Mouse (Mus musculus) liver, embryonic 15.5 days (tissue): ENCODE data around the gene Gtf2ird2. TPM values are rescaled to one million over a fixed set of nuclear protein-coding genes. Genes with fewer than 3 reads are reported as not detected.
A peak's percentile ranks its signal among the peaks of the same experiment; 100 is the strongest.

Experiments used
- ATAC-seq: fragments of 200-750 bp; cut with Nextera tagmentation; 2 replicates; pipeline ENCODE4 v1.8.0; 2017; ENCODE audit warnings: moderate number of reproducible peaks, mild to moderate bottlenecking, moderate library complexity; ENCODE audit not compliant: insufficient read depth
- H3K27ac ChIP-seq: fragments of 300-500 bp; sonication (generic); replicated peaks from 2 replicates; pipeline ENCODE4 v1.5.1; 2015; ENCODE audit warnings: mild to moderate bottlenecking, inconsistent platforms
- H3K27me3 ChIP-seq: fragments of 300-500 bp; sonication (generic); 2 replicates; pipeline ENCODE4 v1.6.1; 2015; ENCODE audit warnings: mild to moderate bottlenecking, inconsistent platforms
- H3K36me3 ChIP-seq: fragments of 300-500 bp; sonication (generic); replicated peaks from 2 replicates; pipeline ENCODE4 v1.6.1; 2015; ENCODE audit warnings: moderate library complexity, mild to moderate bottlenecking, inconsistent platforms
- H3K4me1 ChIP-seq: fragments of 300-500 bp; sonication (generic); replicated peaks from 2 replicates; pipeline ENCODE4 v1.6.1; 2015; ENCODE audit warnings: inconsistent platforms
- H3K4me2 ChIP-seq: fragments of 300-500 bp; sonication (generic); 2 replicates; pipeline ENCODE4 v1.6.1; 2015; ENCODE audit warnings: moderate library complexity, mild to moderate bottlenecking, inconsistent platforms
- H3K4me3 ChIP-seq: fragments of 300-500 bp; sonication (generic); replicated peaks from 2 replicates; pipeline ENCODE4 v1.5.1; 2015; ENCODE audit warnings: mild to moderate bottlenecking, inconsistent platforms
- H3K9ac ChIP-seq: fragments of 300-500 bp; sonication (generic); 2 replicates; pipeline ENCODE4 v1.6.1; 2015; ENCODE audit warnings: moderate library complexity, mild to moderate bottlenecking, inconsistent platforms
- H3K9me3 ChIP-seq: fragments of 300-500 bp; sonication (generic); replicated peaks from 2 replicates; pipeline ENCODE4 v1.6.1; 2016; ENCODE audit warnings: inconsistent platforms
- WGBS: fragments of 180-500 bp; shearing (Covaris S2); methylation state at CpG from one replicate; pipeline ENCODE4 v1.1.7; 2015; ENCODE audit warnings: mixed read lengths; ENCODE audit not compliant: insufficient replicate concordance; 5-methylcytosine and 5-hydroxymethylcytosine counted together
- polyA plus RNA-seq: library from polyadenylated mRNA; unstranded; fragments of >200 nt; fragmentation: Nextera tagmentation; extraction: Ambion mirVana; gene quantifications from 2 replicates; pipeline ENCODE4 v1.2.1, GENCODE M21; 2015

Gene Gtf2ird2
- polyA plus RNA-seq, 1 experiment from 2014 or later: 1.8 TPM

DNA sequence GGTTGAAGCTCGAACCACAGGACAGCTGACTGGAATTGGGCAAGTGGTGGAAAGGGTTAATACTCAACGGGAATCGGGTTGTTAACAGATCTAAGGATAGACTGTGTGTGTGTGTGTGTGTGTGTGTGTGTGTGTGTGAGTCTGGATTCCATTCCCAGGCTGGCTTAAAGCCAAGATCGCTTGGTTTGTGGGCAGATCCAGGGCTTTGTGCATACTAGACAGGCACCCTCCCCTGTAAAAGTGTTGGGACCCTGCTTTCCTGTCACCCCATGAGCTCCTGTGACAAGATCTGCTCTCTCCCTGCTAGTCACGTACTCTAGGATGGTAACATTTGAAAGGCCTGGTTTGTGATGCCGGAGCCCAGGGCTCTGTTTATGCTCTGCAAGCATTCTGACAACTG is 51.3 kb downstream of the Gtf2ird2 start:
- no peak for ATAC-seq
- no peak overlapping the region for H3K27ac ChIP-seq
- no peak overlapping the region for H3K4me3 ChIP-seq
- WGBS: 46% methylated on average over 6 of the region's 6 CpGs
- H3K9ac ChIP-seq: no peak overlapping the region
- H3K9me3 ChIP-seq: no peaks in the 10 kb centered on the region
- no peak overlapping the region for H3K4me2 ChIP-seq
- H3K4me1 ChIP-seq: peaks cover 54% of the 10 kb centered on the region
- peaks cover 31% of the 10 kb centered on the region for H3K36me3 ChIP-seq
- H3K27me3 ChIP-seq: no peaks in the 10 kb centered on the region

DNA sequence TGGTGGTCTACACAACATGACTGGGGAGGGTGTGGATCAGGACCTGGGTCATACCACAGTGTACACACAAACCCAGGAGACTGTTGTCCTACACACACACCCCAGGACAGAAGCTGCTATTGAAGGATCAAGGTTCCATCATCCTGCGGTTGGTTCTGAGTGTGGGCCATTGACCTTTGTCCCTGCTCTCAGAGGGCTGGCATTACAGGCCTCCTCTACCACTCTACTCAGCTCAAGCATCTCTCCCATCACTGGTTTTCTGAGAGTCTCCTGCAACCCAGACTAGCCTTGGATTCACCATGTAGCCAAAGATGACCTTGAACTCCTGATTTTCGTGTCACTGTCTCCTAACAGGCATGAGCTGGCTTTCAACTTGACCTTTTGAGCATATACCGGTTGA is 52.4 kb downstream of the Gtf2ird2 start:
- no peak overlapping the region for H3K9ac ChIP-seq
- no peaks in the 10 kb centered on the region for H3K9me3 ChIP-seq
- no peak for ATAC-seq
- H3K36me3 ChIP-seq: peaks cover 42% of the 10 kb centered on the region
- no peaks in the 10 kb centered on the region for H3K27me3 ChIP-seq
- no peak overlapping the region for H3K4me3 ChIP-seq
- H3K27ac ChIP-seq: no peak overlapping the region; the same call in 1 of the 2 replicates
- no peak overlapping the region for H3K4me2 ChIP-seq
- WGBS: 73% methylated on average over 3 of the region's 3 CpGs
- peaks cover 54% of the 10 kb centered on the region for H3K4me1 ChIP-seq

DNA sequence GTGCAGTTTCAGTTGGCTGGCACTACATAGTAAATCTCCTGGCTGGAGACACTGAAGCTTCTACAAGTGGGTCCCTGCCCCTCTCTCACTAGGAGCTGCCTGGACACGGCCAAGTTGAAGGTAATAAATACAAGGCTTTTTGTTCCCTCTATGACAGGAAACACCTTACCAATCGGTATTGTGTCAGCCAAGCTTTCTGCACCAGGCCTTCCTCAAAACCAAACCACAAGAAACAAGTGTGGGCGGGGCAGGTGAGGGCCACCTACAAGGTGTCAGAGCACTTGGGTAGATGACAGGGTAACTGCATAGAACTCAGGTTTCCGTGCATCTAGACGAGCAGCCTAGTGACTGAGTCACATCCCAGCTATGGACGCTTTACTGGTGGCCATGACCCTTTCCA is 53.0 kb downstream of the Gtf2ird2 start:
- peaks cover 52% of the 10 kb centered on the region for H3K4me1 ChIP-seq
- H3K27ac ChIP-seq: no peak overlapping the region; the same call in 1 of the 2 replicates
- H3K36me3 ChIP-seq: peaks cover 48% of the 10 kb centered on the region

DNA sequence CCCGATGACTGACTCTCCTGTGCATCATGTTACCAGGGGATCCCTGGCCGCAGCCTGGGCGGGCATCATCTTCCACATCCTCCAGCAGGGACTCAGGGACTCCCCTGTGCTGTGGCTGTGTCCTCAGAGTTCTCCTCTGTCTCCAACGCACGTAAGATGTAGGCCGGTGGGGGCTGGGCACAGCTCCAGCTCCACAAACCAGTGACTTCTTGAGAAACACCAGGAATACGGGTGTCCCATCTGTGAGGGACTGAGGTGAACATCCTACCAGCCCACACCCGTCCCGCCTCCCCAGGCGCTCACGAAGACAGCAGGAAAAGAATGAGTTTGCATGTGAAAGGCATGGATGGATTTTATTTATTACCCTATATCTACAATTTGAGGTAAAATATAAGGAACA is 53.7 kb downstream of the Gtf2ird2 start:
- H3K27me3 ChIP-seq: no peaks in the 10 kb centered on the region
- H3K9ac ChIP-seq: no peak overlapping the region
- no peak overlapping the region for H3K4me2 ChIP-seq
- H3K4me1 ChIP-seq: peaks cover 46% of the 10 kb centered on the region
- WGBS: 80% methylated on average over 11 of the region's 11 CpGs
- no peak overlapping the region for H3K4me3 ChIP-seq
- H3K9me3 ChIP-seq: no peaks in the 10 kb centered on the region
- peaks cover 55% of the 10 kb centered on the region for H3K36me3 ChIP-seq
- no peak for ATAC-seq
- no peak overlapping the region for H3K27ac ChIP-seq

More for the DNA sequence above, 53.0 kb downstream of the Gtf2ird2 start:
- Histone ChIP-seq H3K9me3 (no peaks in the 10 kb centered on the region), H3K27me3 (no peaks in the 10 kb centered on the region), H3K4me2 (no peak overlapping the region), H3K9ac (no peak overlapping the region), H3K4me3 (no peak overlapping the region)
- no peak for ATAC-seq
- WGBS: 52% methylated on average over 6 of the region's 6 CpGs

DNA sequence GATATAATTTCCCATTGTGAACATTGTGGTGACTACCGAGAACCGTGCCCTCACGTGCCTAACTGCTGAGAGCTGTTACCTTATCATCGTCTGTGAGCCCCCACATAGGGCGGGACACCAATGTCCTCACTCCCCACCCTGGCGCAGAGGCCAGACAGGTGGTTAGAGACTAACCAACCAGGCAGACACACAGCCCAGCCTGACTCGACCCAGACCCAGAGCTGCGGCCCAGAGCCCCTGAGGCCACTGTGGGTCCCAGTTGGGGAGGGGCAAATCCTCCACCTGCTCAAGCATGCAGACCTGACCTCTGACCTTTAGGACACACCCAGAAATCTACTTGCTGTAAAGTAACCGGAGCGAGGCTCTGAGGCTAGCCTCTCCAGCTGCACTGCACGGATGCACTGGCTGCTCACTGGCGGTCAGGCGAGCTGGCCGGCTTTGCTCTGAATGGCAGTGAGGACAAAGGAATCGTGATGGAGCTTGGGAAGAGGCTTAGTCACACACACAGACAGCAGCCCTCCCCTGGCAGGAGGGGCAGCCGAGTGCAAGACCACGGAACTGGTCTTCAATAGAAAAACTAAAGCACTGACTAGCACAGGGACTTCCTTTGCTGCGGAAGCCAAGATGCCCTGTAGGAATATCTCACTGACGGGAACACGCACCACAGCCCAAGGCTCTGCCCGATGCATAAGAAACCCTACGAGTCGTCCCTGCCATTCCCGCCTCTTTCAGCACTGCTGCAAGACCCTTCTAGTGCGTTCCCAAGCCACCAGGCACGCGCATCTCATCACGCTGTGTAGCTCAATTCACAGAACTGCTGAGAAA is 54.3 kb downstream of the Gtf2ird2 start:
- 75% methylated on average over 28 of the region's 28 CpGs for WGBS
- Histone ChIP-seq H3K9me3 (no peaks in the 10 kb centered on the region), H3K27ac (no peak overlapping the region), H3K4me3 (no peak overlapping the region), H3K36me3 (peaks cover 62% of the 10 kb centered on the region), H3K27me3 (no peaks in the 10 kb centered on the region), H3K4me2 (no peak overlapping the region), H3K9ac (no peak overlapping the region), H3K4me1 (peaks cover 40% of the 10 kb centered on the region)
- peak; percentile 35; the same call in 1 of the 2 replicates for ATAC-seq

DNA sequence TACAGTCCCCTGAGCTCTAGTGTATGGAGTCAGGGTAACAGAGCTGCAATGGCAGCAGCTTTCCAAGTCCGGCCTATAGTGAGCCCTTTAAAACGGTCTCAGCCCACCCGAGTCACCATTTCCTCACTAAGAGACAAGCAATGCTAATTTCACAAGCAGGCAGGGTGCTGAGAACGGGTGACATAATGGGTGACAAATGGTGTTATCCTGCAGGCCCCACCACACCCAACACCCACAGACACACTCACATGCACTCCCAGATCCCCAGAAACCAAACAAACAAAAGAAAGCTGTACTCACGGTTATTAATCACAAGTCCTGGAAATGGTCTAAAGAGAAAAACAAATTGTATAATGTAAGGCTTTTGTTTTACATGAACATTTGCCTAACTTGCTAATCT is 58.0 kb downstream of the Gtf2ird2 start:
- Histone ChIP-seq H3K27me3 (no peaks in the 10 kb centered on the region), H3K27ac (no peak overlapping the region), H3K9me3 (no peaks in the 10 kb centered on the region), H3K9ac (no peak overlapping the region), H3K4me2 (no peak overlapping the region), H3K4me3 (no peak overlapping the region), H3K4me1 (peaks cover 9% of the 10 kb centered on the region; the same call in 1 of the 2 replicates), H3K36me3 (peaks cover 98% of the 10 kb centered on the region)
- 65% methylated on average over 5 of the region's 5 CpGs for WGBS
- no peak for ATAC-seq

DNA sequence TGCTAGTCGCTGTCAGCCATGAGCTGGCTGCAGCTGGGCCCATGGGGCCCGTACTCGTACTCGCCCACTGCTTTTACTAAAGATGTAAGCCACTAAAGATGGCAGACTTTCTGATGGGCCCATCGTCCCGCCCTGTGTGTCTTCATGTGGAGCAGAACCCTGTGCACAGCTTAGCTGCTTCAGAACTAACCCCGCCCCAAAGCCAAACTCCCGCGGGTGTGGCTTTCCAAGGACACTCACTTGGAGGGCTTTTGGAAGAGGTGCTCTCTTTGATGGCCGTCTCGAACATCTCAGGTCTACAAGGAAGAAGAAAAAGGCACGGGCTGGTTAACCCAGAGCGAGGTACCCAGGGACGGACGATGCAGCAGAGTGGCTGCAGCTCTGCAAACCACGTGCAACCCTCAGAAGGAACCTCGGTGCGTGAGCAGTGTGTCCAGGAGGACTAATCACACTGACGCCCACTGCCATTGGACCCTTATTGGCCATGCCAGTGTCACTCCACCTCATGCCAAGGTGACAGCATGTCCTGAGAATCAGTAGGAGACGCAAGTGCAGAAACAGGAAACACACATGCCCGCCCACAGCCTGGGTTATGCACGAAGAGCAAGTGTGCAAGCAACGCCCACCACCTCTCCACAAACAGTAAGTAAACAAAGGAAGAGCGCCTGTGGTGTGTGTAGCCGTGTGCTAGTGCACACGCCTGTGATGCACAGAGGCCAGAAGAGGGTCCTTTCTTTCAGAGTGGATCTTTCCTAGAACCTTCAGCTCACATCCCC is 60.0 kb downstream of the Gtf2ird2 start:
- no peak overlapping the region for H3K9ac ChIP-seq
- no peaks in the 10 kb centered on the region for H3K4me1 ChIP-seq
- no peak overlapping the region for H3K4me2 ChIP-seq
- no peaks in the 10 kb centered on the region for H3K27me3 ChIP-seq
- H3K9me3 ChIP-seq: no peaks in the 10 kb centered on the region
- H3K27ac ChIP-seq: no peak overlapping the region
- no peak overlapping the region for H3K4me3 ChIP-seq
- WGBS: 86% methylated on average over 26 of the region's 26 CpGs
- peaks cover 100% of the 10 kb centered on the region for H3K36me3 ChIP-seq
- ATAC-seq: no peak

DNA sequence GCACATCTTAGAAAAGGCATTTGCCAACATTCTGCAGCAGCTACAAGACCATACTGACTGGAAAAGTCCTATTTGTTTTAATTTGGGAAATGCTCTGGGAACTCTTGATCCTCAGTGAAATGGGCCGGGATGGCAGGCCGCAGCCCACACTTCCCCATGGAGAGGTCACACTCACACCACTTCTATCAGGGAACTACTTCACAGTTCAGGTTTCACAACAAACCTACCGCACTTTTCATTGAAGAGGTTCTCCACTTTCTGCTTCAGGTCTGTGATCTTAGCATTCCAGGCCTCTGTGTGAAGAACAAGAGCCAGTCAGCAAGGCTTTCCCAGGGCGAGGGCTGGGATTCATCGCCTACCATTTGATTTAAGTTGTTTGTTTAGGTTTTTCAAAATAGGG is 61.1 kb downstream of the Gtf2ird2 start:
- no peak overlapping the region for H3K4me2 ChIP-seq
- H3K36me3 ChIP-seq: peaks cover 100% of the 10 kb centered on the region
- no peak overlapping the region for H3K27ac ChIP-seq
- WGBS: 89% methylated on average over 5 of the region's 5 CpGs
- H3K4me1 ChIP-seq: no peaks in the 10 kb centered on the region
- no peaks in the 10 kb centered on the region for H3K9me3 ChIP-seq
- no peak overlapping the region for H3K4me3 ChIP-seq
- no peaks in the 10 kb centered on the region for H3K27me3 ChIP-seq
- H3K9ac ChIP-seq: no peak overlapping the region
- ATAC-seq: no peak

DNA sequence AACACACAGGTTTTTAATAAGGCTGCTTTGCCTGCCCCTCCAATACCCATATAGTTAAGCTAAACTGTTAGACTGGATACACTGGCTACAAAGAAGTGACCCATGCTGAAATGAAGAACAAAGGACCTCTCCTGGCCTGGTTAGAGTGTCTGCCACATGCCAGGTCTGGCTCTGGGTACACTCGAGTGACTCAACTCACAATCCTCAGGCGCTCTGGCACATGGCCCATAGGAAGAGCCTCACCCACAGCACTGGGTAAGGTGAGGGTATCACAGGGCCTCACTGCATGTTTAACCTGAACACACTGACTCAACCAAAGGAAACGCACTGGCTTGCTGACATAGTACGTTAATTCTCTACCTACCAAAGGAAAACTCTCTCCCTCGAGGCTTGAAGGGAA is 62.3 kb downstream of the Gtf2ird2 start:
- Histone ChIP-seq H3K4me3 (no peak overlapping the region), H3K27me3 (no peaks in the 10 kb centered on the region), H3K36me3 (peaks cover 97% of the 10 kb centered on the region), H3K9ac (no peak overlapping the region), H3K4me1 (no peaks in the 10 kb centered on the region), H3K9me3 (no peaks in the 10 kb centered on the region), H3K4me2 (no peak overlapping the region), H3K27ac (no peak overlapping the region)
- WGBS: 83% methylated on average over 5 of the region's 5 CpGs
- no peak for ATAC-seq

DNA sequence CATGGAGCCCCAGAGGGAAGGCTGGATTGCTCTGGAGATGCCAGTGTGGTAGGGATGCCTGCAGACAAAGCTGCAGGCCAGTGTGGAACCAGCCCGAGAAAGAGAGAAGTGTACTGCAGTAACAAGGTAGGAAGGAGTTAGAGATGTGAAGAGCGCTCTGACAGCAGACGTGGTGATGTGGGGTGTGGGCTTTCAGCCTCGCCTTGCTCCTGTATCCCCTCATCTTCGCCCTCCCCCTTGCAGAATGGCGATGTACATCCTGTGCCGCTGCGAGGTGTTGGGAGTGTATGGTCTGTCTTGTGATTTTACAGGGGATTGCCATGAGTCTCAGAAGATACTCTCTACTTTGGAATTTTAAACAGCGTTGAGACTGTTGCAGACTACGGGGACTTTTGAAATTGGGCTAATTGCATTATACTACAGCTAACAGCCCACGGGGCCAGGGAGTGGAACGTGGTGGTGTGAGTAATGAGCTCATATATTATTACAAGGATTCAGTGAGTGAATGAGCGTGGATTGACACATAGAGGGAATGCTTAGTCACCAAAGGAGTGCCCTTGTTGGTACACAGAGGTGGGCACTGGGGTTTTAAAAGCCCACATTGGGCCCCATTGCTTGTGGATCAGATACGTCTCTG is 64.9 kb downstream of the Gtf2ird2 start:
- Histone ChIP-seq H3K9me3 (no peaks in the 10 kb centered on the region), H3K4me3 (no peak overlapping the region), H3K27me3 (no peaks in the 10 kb centered on the region), H3K27ac (no peak overlapping the region), H3K4me2 (no peak overlapping the region), H3K4me1 (no peaks in the 10 kb centered on the region), H3K9ac (no peak overlapping the region), H3K36me3 (peaks cover 96% of the 10 kb centered on the region)
- no peak for ATAC-seq
- 82% methylated on average over 14 of the region's 14 CpGs for WGBS

DNA sequence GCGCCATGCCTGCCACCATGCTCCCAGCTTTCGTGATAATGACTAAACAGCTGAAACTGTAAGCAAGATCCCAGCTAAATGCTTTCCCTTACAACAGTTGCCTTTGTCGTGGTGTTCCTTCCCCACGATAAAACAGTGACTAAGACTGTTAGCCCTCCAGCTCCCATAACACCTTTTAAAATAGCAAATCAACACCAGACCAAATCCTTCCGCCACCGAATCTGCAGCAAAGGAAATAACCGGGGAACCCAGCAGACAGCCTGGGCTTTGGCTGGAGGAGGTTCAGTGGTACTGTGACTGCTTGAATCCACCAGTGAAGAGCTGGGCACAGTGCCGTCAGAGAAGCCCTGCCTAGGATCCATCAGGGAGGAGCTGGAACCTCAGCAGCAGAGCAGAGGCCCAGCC is 65.4 kb downstream of the Gtf2ird2 start:
- Histone ChIP-seq H3K36me3 (peaks cover 95% of the 10 kb centered on the region), H3K27ac (no peak overlapping the region), H3K9ac (no peak overlapping the region), H3K4me1 (no peaks in the 10 kb centered on the region), H3K4me2 (no peak overlapping the region), H3K27me3 (no peaks in the 10 kb centered on the region), H3K4me3 (no peak overlapping the region), H3K9me3 (no peaks in the 10 kb centered on the region)
- 81% methylated on average over 8 of the region's 8 CpGs for WGBS
- no peak for ATAC-seq
